Mouse (Mus musculus): Measurements from ENCODE around the gene Chrm5.

- TF ChIP-seq CTCF (IDR thresholded peaks at IDR 0.05 in 2 of 3, conservative IDR thresholded peaks at IDR 0.05 in 1 of 3; ENCODE audit: control insufficient read depth in 1 of 3, insufficient read depth in 1 of 3, low read depth in 2 of 3, low read length in 3 of 3, poor library complexity in 1 of 3, severe bottlenecking in 1 of 3) (no peak), MXI1 (IDR thresholded peaks at IDR 0.05; ENCODE audit: low read depth, low read length) (no peak)
These were observed 2.7 kb upstream of the Chrm5 start for GRCm38 (mm10) chr2:112483334-112483651.
